In the genomic region with DNA sequence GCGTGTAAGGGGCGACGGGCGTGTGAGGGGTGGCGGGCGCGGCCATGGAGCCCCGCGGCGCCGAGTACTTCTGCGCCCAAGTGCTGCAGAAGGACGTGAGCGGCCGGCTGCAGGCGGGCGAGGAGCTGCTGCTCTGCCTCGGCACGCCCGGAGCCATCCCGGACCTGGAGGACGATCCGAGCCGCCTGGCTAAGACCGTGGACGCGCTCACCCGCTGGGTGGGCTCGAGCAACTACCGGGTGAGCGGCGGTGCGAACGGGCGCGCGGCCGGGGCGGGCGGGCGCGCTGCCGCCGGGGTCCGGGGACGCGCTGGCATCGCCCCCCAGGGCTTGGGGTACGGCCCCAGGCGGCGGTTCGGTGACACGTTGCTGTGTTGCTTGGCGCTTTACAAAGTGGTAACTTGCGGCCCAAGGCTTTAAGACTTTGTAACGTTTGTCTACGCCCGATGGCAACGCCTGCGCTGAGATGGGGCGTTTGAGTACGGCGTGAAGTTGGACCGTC, we compare ENCODE assay signal across 8 mouse cellular contexts. TPM values are rescaled to one million over a fixed set of nuclear protein-coding genes. Genes with fewer than 3 reads are reported as not detected.
DNase-seq lines count a peak whose midpoint lies in the region; ATAC-seq and TF ChIP-seq lines count a peak whose summit lies in the region.

No protein-coding gene starts in this region.

- WGBS in hindbrain, embryonic 16.5 days = under 1% methylated on average over 58 of the region's 64 CpGs
- WGBS in limb, embryonic 14.5 days = 0% methylated on average over 54 of the region's 64 CpGs
- 0% methylated on average over 64 of the region's 64 CpGs for WGBS in midbrain, embryonic 14.5 days

- H3K9ac ChIP-seq in hindbrain, embryonic 16.5 days (ENCODE audit: low read depth, low read length) = peak overlapping the region; percentile 67
- H3K9ac ChIP-seq in limb, embryonic 14.5 days (ENCODE audit: low read depth, low read length, severe bottlenecking) = peak overlapping the region; percentile 87
- H3K9ac ChIP-seq in midbrain, embryonic 14.5 days (replicated peaks; ENCODE audit: low read length) = peak overlapping the region; percentile 67

- TF ChIP-seq POLR2A in limb, embryonic 14.5 days (IDR thresholded peaks at IDR 0.05; ENCODE audit: borderline replicate concordance, extremely low read depth, insufficient read depth, insufficient read length) = no peak
- peak; percentile 19; the same call in 1 of the 2 replicates for TF ChIP-seq POLR2A in testis, adult 2 months (IDR thresholded peaks at IDR 0.05; ENCODE audit: control insufficient read depth, low read depth, low read length)

- no peak for TF ChIP-seq CTCF in testis, adult 2 months (IDR thresholded peaks at IDR 0.05; ENCODE audit: control insufficient read depth, insufficient read depth, insufficient replicate concordance, low read depth, low read length)

- peaks cover 12% of the 10 kb centered on the region for H3K4me1 ChIP-seq in hindbrain, embryonic 16.5 days (ENCODE audit: control insufficient read depth, insufficient read depth, low read depth, low read length)
- H3K4me1 ChIP-seq in limb, embryonic 14.5 days (ENCODE audit: control insufficient read depth, insufficient read depth, low read length) = 0 out of 2 replicates have a peak, but pooled peaks cover 2% of the 10 kb centered on the region
- H3K4me1 ChIP-seq in midbrain, embryonic 14.5 days (ENCODE audit: control insufficient read depth, insufficient read depth, low read length) = 0 out of 2 replicates have a peak, but pooled peaks cover 4% of the 10 kb centered on the region
- peaks cover 9% of the 10 kb centered on the region for H3K4me1 ChIP-seq in testis, adult 2 months (ENCODE audit: control insufficient read depth, insufficient read depth, low read length)

- peak; percentile 12 for DNase-seq in ovary, adult 18-20 months (ENCODE audit: low spot score)
- no peak for DNase-seq in ovary, postnatal 10 days (ENCODE audit: low spot score)
- peak; percentile 38 for DNase-seq in cerebellum, adult 9-11 months
- peak; percentile 20 for DNase-seq in limb, embryonic 14.5 days (ENCODE audit: low spot score)
- DNase-seq in midbrain, embryonic 14.5 days = no peak

- H3K27ac ChIP-seq in hindbrain, embryonic 16.5 days (ENCODE audit: low read depth, low read length) = peak overlapping the region; percentile 58
- H3K27ac ChIP-seq in limb, embryonic 14.5 days (replicated peaks; ENCODE audit: low read depth, low read length) = peak overlapping the region; percentile 88
- peak overlapping the region; percentile 55 for H3K27ac ChIP-seq in midbrain, embryonic 14.5 days (replicated peaks; ENCODE audit: low read depth, low read length)
- H3K27ac ChIP-seq in testis, adult 2 months (ENCODE audit: control insufficient read depth, insufficient read depth, low read depth, low read length) = peak overlapping the region; percentile 91

- H3K4me3 ChIP-seq in hindbrain, embryonic 16.5 days (ENCODE audit: low read length) = peak overlapping the region; percentile 97
- peak overlapping the region; percentile 93 for H3K4me3 ChIP-seq in limb, embryonic 14.5 days (replicated peaks; ENCODE audit: low read length)
- peak overlapping the region; percentile 94 for H3K4me3 ChIP-seq in midbrain, embryonic 14.5 days (replicated peaks; ENCODE audit: low read depth, low read length)
- peak overlapping the region; percentile 87 for H3K4me3 ChIP-seq in testis, adult 2 months (ENCODE audit: control insufficient read depth, low read depth, low read length)

- no peaks in the 10 kb centered on the region for H3K27me3 ChIP-seq in hindbrain, embryonic 16.5 days (replicated peaks; ENCODE audit: control insufficient read depth, insufficient read depth, low read length)
- no peaks in the 10 kb centered on the region for H3K27me3 ChIP-seq in limb, embryonic 14.5 days (ENCODE audit: control insufficient read depth, insufficient read depth, low read length)
- no peaks in the 10 kb centered on the region for H3K27me3 ChIP-seq in midbrain, embryonic 14.5 days (ENCODE audit: control insufficient read depth, insufficient read depth, low read length)
- H3K27me3 ChIP-seq in testis, adult 2 months (ENCODE audit: control insufficient read depth, insufficient read depth, low read length) = no peaks in the 10 kb centered on the region

- peak overlapping the region; percentile 83 for H3K4me2 ChIP-seq in hindbrain, embryonic 16.5 days (ENCODE audit: low read length)
- H3K4me2 ChIP-seq in limb, embryonic 14.5 days (replicated peaks; ENCODE audit: low read depth, low read length, severe bottlenecking) = peak overlapping the region; percentile 93
- peak overlapping the region; percentile 65 for H3K4me2 ChIP-seq in midbrain, embryonic 14.5 days (ENCODE audit: low read length)

- no peaks in the 10 kb centered on the region for H3K9me3 ChIP-seq in hindbrain, embryonic 16.5 days (ENCODE audit: control insufficient read depth, low read length)
- H3K9me3 ChIP-seq in limb, embryonic 14.5 days (ENCODE audit: control insufficient read depth, low read length) = no peaks in the 10 kb centered on the region
- H3K9me3 ChIP-seq in midbrain, embryonic 14.5 days (ENCODE audit: control insufficient read depth, low read length) = no peaks in the 10 kb centered on the region

- no peaks in the 10 kb centered on the region for H3K36me3 ChIP-seq in hindbrain, embryonic 16.5 days (ENCODE audit: control insufficient read depth, insufficient read depth, low read length)
- H3K36me3 ChIP-seq in limb, embryonic 14.5 days (ENCODE audit: control insufficient read depth, insufficient read depth, low read length) = no peaks in the 10 kb centered on the region
- H3K36me3 ChIP-seq in midbrain, embryonic 14.5 days (ENCODE audit: control insufficient read depth, insufficient read depth, low read length) = no peaks in the 10 kb centered on the region
- H3K36me3 ChIP-seq in testis, adult 2 months (ENCODE audit: control insufficient read depth, insufficient read depth, low read length) = no peaks in the 10 kb centered on the region

- peak; percentile 60 for ATAC-seq in frontal cortex, adult (ENCODE audit: low TSS enrichment)
- peak; percentile 86 for ATAC-seq in hindbrain, embryonic 16.5 days
- ATAC-seq in limb, embryonic 14.5 days (ENCODE audit: low FRiP score, low read depth) = peak; percentile 75
- peak; percentile 82 for ATAC-seq in midbrain, embryonic 14.5 days (ENCODE audit: low FRiP score, low TSS enrichment)

RNA-seq across cellular contexts. Expression of gene Clasp2, which starts 0.4 kb away (rescaled TPM):
- polyA plus RNA-seq in hindbrain, embryonic 16.5 days (2015; fragmentation: Nextera tagmentation; extraction: Ambion mirVana) = 115 and 122 TPM in 2 replicates
- polyA plus RNA-seq in limb, embryonic 14.5 days (2012; rRNA removed) = 18.7 and 18.8 TPM in 2 replicates
- polyA plus RNA-seq in limb, embryonic 14.5 days (2014; fragmentation: Nextera tagmentation; extraction: Ambion mirVana) = 21.4 and 23.3 TPM in 2 replicates
- 150 and 152 TPM in 2 replicates for polyA plus RNA-seq in midbrain, embryonic 14.5 days (2014; fragmentation: Nextera tagmentation; extraction: Ambion mirVana)
- polyA plus RNA-seq in testis, adult 2 months (2012; rRNA removed) = 5.8 and 5.9 TPM in 2 replicates

RNA-seq across cellular contexts. Expression of gene Pdcd6ip, which starts 33.6 kb away (rescaled TPM):
- 35.4 and 39.9 TPM in 2 replicates for polyA plus RNA-seq in hindbrain, embryonic 16.5 days (2015; fragmentation: Nextera tagmentation; extraction: Ambion mirVana)
- polyA plus RNA-seq in limb, embryonic 14.5 days (2012; rRNA removed) = 74.4 and 74.5 TPM in 2 replicates
- polyA plus RNA-seq in limb, embryonic 14.5 days (2014; fragmentation: Nextera tagmentation; extraction: Ambion mirVana) = 64.0 and 70.2 TPM in 2 replicates
- polyA plus RNA-seq in midbrain, embryonic 14.5 days (2014; fragmentation: Nextera tagmentation; extraction: Ambion mirVana) = 22.7 and 41.3 TPM in 2 replicates
- polyA plus RNA-seq in testis, adult 2 months (2012; rRNA removed) = 18.4 and 21.6 TPM in 2 replicates

Comparison
In these comparisons a context has a peak if more than half of its experiments do, and no peak if none do; other contexts are left out.
1. DNase-seq: peak in ovary, adult 18-20 months (single experiment), cerebellum, adult 9-11 months (single experiment) and limb, embryonic 14.5 days (single experiment); none in ovary, postnatal 10 days (single experiment) and midbrain, embryonic 14.5 days (single experiment).
2. Peak in every context shown above with its lines, with median percentiles within 50 percentile points of each other: ATAC-seq, H3K27ac ChIP-seq, H3K4me2 ChIP-seq, H3K4me3 ChIP-seq and H3K9ac ChIP-seq.